Mouse (Mus musculus) 3134 (cell line): ENCODE data around the gene Muc2.
A peak's percentile ranks its signal among the peaks of the same experiment; 100 is the strongest.
"Not testable (repeated sequence)": the region's sequence is repeated elsewhere in the genome, so short reads cannot be mapped to it uniquely, and the experiment has no call there.

Experiments
- DNase-seq: peaks from one replicate; pipeline ENCODE4 v3.0.0-alpha.2; 2011; ENCODE audit warnings: low spot score; ENCODE audit not compliant: insufficient read length; ENCODE audit errors: extremely low read depth

Muc2 gene

DNA sequence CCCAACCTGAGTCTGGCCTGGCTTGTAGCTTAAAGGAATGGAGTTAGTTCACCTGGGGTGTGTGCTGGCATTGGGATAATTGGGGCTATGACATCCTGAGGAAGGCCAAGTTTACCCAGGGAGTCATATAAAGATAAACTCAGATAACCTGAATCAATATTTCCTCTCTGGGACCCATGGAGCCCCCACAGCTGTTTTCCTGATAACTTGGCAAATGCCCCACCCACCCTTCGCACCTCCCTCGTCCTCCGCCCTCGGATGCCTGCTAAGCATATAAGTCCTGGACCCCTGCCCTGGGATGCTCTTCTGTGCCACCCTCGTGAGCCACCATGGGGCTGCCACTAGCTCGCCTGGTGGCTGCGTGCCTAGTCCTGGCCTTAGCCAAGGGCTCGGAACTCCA, at the start of gene Muc2:
Gene Muc2 (plus strand): TSS at position 301 of the 400 bp plus-strand sequence.
- no peak for DNase-seq

DNA sequence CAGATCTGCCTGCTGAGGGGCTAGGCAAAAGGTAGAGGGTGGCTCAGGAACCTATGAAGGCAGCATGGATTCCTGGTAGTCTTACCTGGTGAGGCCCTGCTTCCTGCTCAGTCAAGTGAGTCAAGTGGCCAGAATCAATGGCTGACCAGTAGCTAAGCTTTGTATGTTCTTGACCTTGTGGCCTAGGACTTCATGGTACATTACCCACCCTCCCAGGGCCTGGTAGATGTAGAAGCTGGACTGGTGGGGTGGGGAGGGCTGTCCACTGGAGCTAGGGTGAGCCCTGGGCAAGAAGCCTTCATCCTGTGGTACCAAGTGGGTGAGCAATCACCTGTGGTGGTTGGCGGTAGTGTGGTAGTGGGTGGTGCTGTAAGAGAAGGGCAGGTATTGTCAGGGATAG, 47.8 kb upstream of the Muc2 start:
- DNase-seq, result no peak

DNA sequence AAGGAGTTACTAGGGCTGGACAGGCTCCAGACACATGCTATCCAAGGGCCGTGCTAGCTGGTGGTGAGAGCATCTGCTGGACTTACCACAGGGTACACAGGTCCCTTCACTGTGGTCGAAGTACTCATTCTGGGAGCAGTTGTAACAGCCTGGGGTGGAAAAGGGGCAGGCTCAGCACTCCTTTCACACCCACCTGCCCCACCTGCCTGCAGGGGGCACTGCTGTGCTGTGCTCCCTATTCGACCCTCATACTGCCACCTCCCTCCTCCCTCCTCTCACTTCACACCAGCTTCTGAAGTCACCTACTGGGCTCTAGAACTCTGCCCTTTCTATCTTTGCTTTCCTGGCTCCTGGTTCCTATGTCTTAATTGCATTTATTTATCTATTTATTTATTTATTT, 47.0 kb upstream of the Muc2 start:
- no peak for DNase-seq

DNA sequence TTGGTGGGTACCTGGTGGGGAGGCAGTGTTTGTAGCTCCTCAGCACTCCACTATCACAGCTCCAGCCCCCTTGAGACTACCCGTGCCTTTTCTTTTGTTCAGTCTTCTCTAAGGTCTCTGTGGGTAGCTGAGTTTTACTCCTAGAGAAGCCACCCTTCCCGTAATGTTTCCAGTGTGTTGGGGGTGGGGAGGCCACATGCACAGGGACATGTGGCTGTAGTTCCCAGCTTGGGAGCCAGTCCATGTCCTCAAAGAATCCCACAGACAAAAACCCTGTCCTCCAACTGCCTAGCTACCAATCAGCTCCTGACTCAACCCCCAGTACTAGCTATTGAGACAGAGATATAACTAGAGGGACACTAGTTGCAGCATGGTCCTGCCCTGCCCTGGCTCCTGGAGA, 43.1 kb upstream of the Muc2 start:
- no peak for DNase-seq

DNA sequence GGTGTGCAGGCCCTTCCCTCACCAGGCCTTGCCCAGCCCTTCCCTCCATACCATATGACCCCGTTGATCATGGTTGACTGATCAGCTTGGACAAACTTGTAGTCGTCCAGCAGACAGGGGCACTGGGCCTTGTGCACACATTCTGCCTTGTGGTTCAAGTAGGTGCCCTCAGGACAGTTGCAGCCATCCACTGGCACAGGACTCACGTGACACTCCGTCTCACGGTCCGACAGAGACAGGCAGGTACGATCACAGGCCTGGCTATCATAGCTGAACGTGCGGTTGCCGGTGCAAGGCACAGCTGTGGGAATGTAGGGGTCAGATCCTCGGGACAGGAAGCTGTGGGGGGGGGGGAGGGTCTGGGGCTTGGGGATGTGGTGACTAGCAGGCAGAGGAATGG, 42.3 kb upstream of the Muc2 start:
- DNase-seq, result no peak

DNA sequence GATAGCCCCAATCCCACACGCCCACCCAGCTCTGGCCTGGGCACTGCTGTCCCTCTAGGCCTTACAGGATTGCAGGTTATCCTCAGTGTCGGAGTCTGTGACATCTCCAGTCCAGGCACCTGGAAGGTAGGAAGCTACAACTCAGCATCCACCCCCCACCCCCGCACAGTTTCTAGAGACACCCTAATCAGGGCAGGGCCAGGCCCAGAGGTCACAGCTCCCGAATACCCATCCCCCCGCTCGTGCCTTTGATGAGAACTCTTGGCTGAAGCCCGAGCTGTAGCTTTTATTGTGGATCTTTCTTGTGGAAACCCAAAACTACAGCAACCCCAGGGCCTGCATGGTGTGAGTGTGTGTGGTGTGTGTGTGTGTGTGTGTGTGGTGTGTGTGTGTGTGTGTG, 37.9 kb upstream of the Muc2 start:
- DNase-seq, result no peak

DNA sequence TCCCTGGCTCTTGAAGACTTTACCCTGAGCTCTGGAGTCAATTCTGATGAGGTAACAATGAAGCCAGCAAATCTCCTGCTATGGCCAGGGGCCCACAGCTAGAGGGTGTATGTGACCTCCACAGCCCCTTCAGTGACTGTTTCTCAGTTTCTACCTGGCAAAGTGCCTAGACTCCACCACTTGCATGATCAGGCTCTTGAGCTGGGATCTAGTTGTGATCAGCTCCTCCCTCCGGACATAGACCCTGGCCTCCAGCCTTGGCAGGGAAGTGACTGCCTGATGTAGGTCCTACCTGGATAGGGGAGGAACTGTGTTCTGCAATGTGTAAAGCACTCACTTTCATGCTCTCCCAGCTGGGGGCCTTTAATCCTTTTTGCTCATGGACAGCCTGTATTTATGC, 29.8 kb upstream of the Muc2 start:
- no peak for DNase-seq

DNA sequence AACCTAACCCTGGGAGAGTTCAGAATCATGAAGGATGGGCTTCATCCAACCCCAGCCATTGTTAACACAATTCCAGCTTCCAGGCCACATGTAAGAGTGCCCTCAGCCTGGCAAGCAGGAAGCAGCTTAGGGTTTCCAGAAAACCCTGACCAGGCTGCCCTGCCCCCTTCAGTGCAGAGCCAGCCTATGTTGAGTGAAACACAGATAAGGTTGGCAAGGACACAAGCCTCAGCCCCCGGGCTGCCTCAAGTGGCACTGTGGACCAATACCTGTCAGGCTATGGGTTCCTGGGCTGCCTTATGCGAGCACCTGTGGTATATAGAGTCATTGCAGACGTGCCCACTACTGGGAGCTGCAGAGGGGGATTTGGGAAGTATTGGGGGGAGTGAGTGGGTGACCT, 28.7 kb upstream of the Muc2 start:
- DNase-seq, result no peak

DNA sequence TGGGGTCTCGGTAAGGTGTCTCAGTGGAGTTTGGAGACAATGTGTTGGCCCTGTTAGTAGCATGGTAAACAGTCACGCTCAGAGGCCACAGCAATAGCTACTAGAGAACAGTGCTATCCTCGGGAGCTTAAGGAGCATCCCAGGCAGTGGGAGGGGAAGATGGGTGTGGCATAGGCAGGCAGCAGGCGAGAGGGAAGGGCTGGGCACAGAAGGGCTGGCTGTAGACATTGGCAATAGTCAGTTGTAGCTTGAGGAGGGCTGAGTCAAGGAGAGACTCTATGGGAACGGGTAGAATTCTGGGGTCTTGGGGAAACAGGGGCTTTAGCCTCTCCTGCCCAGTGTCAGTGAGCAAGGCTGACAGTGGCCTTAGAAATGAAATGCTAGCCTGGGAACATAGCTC, 27.9 kb upstream of the Muc2 start:
- DNase-seq, result no peak

DNA sequence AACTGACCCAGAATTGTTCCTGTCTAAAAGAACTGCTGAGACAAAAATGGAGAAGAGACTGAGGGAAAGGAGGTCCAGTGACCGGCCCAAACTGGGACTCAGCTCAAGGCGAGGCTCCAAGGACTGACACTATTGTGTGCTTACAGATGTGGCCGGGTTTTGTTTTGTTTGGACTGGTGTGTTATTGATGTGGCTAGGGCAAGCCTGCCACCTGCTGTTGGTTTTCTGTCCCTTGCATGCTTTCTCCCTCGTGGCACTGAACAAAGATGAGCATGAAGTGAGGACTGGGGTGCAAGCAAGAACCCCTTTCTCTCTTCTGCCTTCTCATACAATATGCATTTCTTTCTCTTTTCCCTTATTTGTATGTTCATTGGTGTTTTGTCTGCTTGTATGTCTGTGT, 23.9 kb upstream of the Muc2 start:
- no peak for DNase-seq

DNA sequence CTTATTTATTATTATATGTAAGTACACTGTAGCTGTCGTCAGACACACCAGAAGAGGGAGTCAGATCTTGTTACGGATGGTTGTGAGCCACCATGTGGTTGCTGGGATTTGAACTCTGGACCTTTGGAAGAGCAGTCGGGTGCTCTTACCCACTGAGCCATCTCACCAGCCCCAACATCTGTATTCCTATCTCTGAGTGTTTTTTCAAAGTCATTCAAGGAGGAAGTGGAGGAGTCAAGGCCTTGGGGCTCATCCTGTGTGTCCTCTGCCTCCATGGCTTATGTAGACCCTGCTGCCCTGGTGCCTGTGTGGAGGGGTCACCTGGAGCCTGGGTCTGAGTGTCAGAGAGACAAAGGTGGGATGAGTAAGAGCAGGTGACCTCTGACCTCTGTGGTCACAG, 21.0 kb upstream of the Muc2 start:
- DNase-seq, result not testable (repeated sequence)

DNA sequence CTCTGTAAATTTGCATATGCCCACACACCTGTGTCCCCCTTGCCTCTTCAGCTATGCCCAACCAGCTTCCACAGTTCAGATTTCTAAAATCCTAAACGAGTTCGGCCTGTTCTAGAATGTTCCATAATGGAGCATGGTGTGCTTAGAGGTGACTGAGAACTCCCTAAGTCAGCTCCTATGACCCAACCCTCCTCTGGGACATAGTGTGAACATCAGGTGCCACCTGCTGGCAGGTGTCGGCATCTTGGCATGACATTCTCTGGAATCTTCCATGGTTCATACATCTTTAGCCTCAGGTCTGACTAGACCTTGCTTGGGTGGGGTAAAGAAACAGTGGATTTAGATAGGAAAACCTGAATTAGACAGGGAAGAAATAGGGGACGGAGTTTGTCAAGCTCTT, 19.1 kb upstream of the Muc2 start:
- no peak for DNase-seq

DNA sequence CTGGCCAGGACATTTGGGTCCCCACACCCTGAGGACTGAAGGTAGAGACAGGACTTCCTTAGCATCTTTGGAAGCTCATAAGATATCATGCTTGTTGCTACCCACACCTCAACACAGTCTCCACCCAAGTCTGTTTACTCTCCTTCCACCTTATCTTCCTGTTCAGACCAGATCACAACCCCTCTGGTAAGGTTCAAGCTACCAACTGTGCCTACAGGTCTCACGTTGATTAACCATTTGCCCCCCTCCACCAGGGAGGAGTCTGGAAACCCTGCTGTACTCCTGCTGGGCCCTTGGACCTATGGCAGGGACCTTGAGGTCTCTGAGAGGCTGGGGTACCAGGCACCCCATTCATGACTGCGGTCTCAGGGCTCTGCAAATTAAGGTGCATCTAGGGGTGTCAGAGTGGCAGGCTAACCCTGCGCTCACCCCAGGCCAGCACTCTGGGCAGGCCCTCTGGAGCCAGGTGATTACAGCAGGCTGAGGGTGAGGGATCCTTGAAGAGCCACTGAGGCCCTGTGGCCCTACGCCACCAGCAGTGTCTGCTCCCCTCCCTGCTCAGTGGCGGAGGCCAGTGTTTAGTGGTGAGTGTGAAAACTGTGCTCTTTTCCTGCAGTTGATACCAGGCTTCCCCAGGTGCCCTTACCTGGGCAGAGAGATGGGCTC, 18.4 kb upstream of the Muc2 start:
- DNase-seq, result no peak

DNA sequence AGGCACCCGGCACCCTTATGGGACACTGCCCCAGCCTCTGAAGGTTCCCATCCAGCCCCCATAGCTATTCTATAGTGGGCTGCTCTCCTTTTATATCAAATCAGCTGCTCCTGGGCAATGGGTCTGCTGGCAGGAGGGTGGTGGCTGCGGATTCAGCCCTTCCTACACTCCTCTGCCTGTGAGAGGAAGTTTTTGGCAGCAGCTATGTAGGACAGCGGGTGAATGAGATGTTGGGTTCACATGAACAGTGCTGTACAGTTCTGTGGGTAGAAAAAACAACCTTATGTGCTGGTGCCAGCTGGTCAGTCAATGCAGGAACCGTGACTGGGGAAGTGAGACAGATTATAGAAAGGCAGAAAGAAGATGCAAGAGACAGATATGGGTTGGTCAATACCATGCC, 11.2 kb upstream of the Muc2 start:
- DNase-seq, result no peak

DNA sequence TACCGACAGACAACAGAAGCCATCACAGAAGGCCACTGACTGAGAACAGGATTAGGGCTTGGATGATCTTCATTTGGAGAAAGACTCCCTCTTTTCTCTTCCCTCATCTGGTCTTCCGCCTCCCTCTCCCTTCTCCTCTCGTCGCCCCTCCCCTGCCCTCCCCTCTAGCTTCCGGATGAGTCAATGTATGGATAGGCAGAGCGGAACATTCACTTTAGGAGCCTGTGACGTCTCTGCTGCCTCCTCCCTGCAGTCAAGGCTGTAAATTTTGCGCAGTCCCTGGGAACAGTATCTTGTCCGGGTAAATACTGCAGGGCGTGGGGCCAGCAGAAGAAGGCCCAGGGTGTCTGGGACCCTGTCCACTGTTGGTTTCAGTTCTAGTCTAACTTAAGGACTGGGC, 2.8 kb upstream of the Muc2 start:
- no peak for DNase-seq

DNA sequence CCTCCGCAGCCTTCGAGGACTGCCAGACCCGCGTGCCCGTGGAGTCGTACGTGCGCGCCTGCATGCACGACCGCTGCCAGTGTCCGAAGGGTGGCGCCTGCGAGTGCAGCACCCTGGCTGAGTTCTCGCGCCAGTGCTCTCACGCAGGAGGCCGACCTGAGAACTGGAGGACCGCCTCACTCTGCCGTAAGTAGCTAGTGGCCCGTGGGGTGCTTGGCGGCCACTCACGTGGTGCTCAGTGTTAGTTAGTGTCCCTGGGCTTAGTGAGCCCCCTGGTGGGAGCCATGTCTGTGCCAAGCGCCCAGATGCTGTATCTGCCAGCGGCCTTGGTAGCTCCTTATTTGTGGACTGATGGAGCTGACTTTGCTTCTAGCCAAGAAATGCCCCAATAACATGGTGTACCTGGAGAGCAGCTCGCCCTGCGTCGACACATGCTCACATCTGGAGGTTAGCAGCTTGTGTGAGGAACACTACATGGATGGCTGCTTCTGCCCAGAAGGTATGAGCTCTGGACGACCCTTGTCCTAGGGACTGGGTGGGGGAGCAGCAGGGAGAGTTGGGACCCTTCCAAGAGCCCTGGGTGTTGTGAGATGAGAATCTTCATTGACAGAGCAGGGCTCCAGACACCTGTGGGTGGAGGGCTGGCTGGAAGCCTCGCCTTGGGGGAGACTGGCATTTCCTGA, 3.6 kb downstream of the Muc2 start:
- no peak for DNase-seq

DNA sequence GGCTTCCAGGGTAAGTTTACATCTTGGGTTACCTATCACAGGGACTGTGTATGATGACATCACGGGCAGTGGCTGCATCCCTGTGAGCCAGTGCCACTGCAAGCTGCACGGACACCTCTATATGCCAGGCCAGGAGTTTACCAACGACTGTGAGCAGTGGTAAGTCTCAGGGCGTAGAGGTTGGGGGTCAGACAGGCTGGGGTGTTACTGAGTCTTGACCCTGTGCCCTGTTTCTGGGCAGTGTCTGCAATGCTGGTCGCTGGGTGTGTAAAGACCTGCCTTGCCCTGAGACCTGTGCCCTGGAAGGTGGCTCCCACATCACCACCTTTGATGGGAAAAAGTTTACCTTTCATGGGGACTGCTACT, 4.1 kb downstream of the Muc2 start:
- no peak for DNase-seq

DNA sequence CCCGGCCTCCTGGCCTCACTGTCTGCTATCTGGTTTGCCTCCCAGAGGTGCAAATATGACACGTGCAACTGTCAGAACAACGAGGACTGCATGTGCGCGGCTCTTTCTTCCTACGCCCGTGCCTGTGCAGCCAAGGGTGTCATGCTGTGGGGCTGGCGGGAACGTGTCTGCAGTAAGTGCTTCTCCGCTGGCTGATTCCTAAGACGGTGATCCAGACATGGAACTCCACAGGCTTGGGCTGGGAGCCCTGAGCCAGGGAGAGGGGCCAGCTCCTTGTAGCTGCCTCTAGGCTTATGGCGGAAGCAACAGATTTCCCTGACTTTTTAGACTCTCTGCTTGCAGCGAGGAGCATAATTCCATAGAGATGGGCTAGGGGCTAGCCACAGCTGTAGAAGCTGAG, 6.4 kb downstream of the Muc2 start:
- no peak for DNase-seq

DNA sequence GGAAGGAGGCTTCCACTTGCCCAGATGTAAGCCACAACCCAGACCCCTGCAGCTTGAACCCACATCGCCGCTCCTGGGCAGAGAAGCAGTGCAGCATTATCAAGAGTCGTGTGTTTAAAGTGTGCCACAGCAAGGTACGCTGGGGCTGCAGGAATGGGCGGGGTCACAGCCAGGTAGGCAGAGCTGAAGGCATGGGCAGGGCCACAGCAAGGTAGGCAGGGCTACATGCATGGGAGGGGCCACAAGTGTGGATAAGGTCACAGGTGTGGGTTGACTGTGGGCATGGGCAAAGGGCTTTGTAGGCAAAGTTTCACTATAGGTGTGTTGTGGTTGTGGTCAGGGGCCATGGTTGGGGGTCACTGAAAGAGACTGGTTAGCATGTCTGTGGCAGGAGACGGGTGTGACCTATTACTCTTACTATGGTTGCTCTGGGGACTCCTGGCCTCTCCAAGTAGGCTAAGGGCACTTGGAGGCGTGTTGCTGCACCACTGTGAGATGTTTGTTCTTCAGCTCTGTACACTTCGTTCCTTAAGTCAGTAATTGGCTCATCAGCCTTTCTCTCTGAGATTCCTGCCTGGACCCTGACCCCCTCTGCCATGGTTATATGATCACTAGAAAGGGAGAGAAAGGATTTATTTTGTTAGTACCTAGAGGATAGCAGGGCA, 9.5 kb downstream of the Muc2 start:
- DNase-seq, result no peak

DNA sequence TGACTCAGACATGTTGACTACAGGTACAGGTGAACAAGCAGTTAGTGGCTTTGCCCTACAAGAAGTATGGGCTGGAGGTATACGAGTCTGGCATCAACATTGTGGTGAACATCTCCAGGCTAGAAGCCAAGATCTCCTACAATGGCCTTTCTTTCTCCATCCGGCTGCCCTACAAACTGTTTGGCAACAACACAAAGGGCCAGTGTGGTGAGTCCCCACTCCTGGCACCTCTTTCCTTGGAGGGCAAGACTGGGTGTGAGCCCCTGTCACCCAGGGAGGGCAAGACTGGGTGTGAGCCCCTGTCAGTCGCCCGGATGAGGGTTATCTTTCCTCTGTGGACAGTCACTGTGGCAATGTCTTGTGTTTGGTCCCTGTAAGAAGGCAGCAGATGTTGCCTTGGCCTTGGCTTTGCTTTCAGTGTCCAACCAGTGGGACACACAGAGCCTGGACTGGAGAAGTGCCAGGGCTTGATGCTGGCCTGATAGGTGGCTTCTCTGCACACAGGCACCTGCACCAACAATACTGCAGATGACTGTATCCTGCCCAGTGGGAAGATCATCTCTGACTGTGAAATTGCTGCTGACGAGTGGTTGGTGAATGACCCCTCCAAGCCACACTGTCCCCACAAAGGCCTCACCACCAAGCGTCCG, 57.4 kb downstream of the Muc2 start:
- no peak for DNase-seq

DNA sequence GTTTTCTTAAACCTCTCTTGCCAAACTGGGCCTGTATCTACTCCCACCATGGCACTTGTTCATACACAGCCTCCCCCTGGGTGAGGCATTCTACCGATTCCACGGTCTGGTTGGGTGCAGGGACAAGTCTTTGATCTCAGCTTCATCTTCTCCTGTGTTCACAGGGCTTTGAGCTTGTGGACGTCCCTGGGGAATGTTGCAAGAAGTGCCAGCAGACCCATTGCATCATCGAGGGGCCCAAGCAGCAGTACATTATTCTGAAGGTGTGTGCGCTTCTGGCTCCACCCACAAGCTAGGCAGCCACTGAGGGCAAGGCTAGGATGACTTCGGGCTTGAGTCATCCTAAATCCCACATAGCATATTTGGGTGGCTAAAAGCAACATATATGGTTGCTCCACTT, 62.4 kb downstream of the Muc2 start:
- DNase-seq, result no peak

DNA sequence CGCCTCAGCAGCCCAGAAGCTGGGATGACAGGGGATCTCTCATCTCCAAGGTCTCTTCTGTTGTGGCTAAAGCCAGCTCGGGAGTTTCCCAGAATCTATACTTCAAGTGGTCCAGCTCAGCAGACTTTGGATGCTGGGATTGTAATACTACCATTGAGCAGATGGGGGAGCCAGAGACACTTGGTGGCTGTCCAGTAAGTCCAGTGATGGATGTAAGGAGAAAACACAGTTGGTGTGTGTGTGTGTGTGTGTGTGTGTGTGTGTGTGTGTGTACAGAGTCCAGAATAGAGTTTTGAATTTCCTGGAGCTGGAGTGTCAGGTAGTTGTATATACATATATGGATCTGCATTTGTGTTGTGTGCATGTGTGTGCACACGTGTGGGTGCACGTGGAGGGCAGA, 65.7 kb downstream of the Muc2 start:
- peak; percentile 31 for DNase-seq
